In the genomic region with DNA sequence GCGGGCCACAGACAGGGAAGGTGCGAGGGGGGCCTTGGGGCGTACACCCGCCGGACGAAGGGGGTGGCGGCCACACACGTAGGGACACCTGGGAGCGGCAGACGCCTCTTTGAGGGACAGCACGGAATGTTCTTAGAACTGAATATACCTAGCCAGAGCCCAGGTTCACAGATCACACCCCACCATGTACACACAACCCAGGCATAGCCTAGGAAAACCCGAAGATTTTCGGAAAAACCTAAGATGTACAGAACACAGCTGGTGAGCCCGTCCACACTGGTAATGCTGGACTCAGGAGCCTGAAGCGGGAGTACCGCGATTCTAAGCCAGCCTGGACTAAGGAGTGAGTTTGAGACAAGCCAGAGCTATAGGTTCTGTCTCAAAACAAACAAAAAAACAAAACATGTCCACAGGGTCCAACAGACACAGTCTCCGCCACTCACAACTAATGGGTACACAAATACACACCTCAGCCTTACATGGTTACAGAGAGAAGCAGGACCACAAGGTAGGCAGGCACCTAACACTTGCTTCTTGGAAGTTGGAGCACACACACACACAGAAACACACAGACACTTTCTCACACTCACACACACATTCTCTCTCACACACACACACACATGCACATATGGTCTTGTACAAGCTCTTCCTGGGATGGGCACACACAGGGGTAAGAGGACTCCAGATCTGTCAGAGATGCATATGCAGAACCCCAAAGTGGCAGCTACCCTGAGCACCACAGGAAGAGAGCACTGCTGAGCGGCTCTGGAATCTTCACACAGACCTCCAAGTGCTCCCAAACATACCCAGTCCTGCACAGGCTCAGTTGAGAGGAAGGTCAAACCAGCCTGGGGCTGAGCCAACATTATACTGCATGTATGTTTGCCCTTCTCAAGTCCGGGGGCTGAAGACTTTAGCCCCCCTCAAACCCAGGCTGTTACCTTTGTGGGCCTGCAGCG, we compare ENCODE assay signal across 8 mouse cellular contexts. TPM values are rescaled to one million over a fixed set of nuclear protein-coding genes. Genes with fewer than 3 reads are reported as not detected.
DNase-seq lines count a peak whose midpoint lies in the region; ATAC-seq lines count a peak whose summit lies in the region.
"Had no signal": no experiment of that assay in that cellular context is flagged by ENCODE, and none has a peak within 500 bp of the region (broad histone marks: within the 10 kb centered on the region; RNA-seq: fewer than 3 reads in every experiment).

No protein-coding gene starts in this region.

- peak; percentile 0; the same call in 1 of the 2 replicates for ATAC-seq in lung, embryonic 15.5 days (ENCODE audit: borderline replicate concordance, extremely low read depth, low FRiP score, low TSS enrichment)
- no peak for ATAC-seq in embryonic facial prominence, embryonic 14.5 days (ENCODE audit: low read depth)
- peak; percentile 15 for ATAC-seq in intestine, embryonic 15.5 days
- ATAC-seq in neural tube, embryonic 13.5 days (ENCODE audit: low read depth): peak; percentile 9; the same call in 1 of the 2 replicates

- H3K27me3 ChIP-seq in lung, embryonic 15.5 days: no peaks in the 10 kb centered on the region
- H3K27me3 ChIP-seq in embryonic facial prominence, embryonic 14.5 days (replicated peaks; ENCODE audit: control insufficient read depth, insufficient read depth, low read length): no peaks in the 10 kb centered on the region
- H3K27me3 ChIP-seq in intestine, embryonic 15.5 days (replicated peaks): no peaks in the 10 kb centered on the region
- H3K27me3 ChIP-seq in neural tube, embryonic 13.5 days: 0 out of 2 replicates have a peak, but pooled peaks cover 8% of the 10 kb centered on the region

- H3K9me3 ChIP-seq in lung, embryonic 15.5 days: no peaks in the 10 kb centered on the region
- no peaks in the 10 kb centered on the region for H3K9me3 ChIP-seq in embryonic facial prominence, embryonic 14.5 days (ENCODE audit: control insufficient read depth, low read length)
- no peaks in the 10 kb centered on the region for H3K9me3 ChIP-seq in intestine, embryonic 15.5 days
- H3K9me3 ChIP-seq in neural tube, embryonic 13.5 days: no peaks in the 10 kb centered on the region

- peak overlapping the region; percentile 87 for H3K27ac ChIP-seq in lung, embryonic 15.5 days
- peak overlapping the region; percentile 94 for H3K27ac ChIP-seq in embryonic facial prominence, embryonic 14.5 days (replicated peaks; ENCODE audit: low read depth, low read length)
- H3K27ac ChIP-seq in intestine, embryonic 15.5 days: peak overlapping the region; percentile 76
- H3K27ac ChIP-seq in neural tube, embryonic 13.5 days (replicated peaks): peak overlapping the region; percentile 97

- H3K36me3 ChIP-seq in lung, embryonic 15.5 days: no peaks in the 10 kb centered on the region
- H3K36me3 ChIP-seq in embryonic facial prominence, embryonic 14.5 days (ENCODE audit: control insufficient read depth, insufficient read depth, low read length): no peaks in the 10 kb centered on the region
- H3K36me3 ChIP-seq in intestine, embryonic 15.5 days: no peaks in the 10 kb centered on the region
- H3K36me3 ChIP-seq in neural tube, embryonic 13.5 days: no peaks in the 10 kb centered on the region

- DNase-seq in lung, postnatal 4 days: no peak
- no peak for DNase-seq in embryonic facial prominence, embryonic 14.5 days (ENCODE audit: low spot score)
- no peak for DNase-seq in layer of hippocampus, postnatal 10 days (ENCODE audit: low spot score in 2 of 2)
- DNase-seq in adrenal gland, postnatal 25 days: no peak

- H3K4me2 ChIP-seq in lung, embryonic 15.5 days: peak overlapping the region; percentile 88
- peak overlapping the region; percentile 90 for H3K4me2 ChIP-seq in embryonic facial prominence, embryonic 14.5 days (ENCODE audit: low read depth, low read length)
- H3K4me2 ChIP-seq in intestine, embryonic 15.5 days (replicated peaks): peak overlapping the region; percentile 93
- peak overlapping the region; percentile 79 for H3K4me2 ChIP-seq in neural tube, embryonic 13.5 days

- H3K9ac ChIP-seq in lung, embryonic 15.5 days: peak overlapping the region; percentile 91
- peak overlapping the region; percentile 98 for H3K9ac ChIP-seq in embryonic facial prominence, embryonic 14.5 days (ENCODE audit: low read depth, low read length)
- peak overlapping the region; percentile 87 for H3K9ac ChIP-seq in intestine, embryonic 15.5 days
- peak overlapping the region; percentile 99 for H3K9ac ChIP-seq in neural tube, embryonic 13.5 days

- H3K4me3 ChIP-seq in lung, embryonic 15.5 days: peak overlapping the region; percentile 87
- H3K4me3 ChIP-seq in embryonic facial prominence, embryonic 14.5 days (ENCODE audit: low read depth, low read length): peak overlapping the region; percentile 88
- peak overlapping the region; percentile 80 for H3K4me3 ChIP-seq in intestine, embryonic 15.5 days (replicated peaks)
- peak overlapping the region; percentile 81 for H3K4me3 ChIP-seq in neural tube, embryonic 13.5 days

- whole genome bisulfite sequencing in lung, embryonic 15.5 days: 12% methylated on average over 21 of the region's 21 CpGs
- 17% methylated on average over 18 of the region's 21 CpGs for WGBS in embryonic facial prominence, embryonic 14.5 days
- WGBS in intestine, embryonic 15.5 days: 14% methylated on average over 21 of the region's 21 CpGs
- WGBS in neural tube, embryonic 13.5 days: 20% methylated on average over 21 of the region's 21 CpGs

- peaks cover 67% of the 10 kb centered on the region for H3K4me1 ChIP-seq in lung, embryonic 15.5 days
- H3K4me1 ChIP-seq in embryonic facial prominence, embryonic 14.5 days (ENCODE audit: control insufficient read depth, insufficient read depth, low read length): peaks cover 45% of the 10 kb centered on the region
- H3K4me1 ChIP-seq in intestine, embryonic 15.5 days (replicated peaks): peaks cover 34% of the 10 kb centered on the region
- H3K4me1 ChIP-seq in neural tube, embryonic 13.5 days (replicated peaks): peaks cover 57% of the 10 kb centered on the region

RNA-seq across cellular contexts. Expression of gene Nanos3, which starts 0.7 kb away (rescaled TPM):
- 2.7 and 3.2 TPM in 2 replicates for polyA plus RNA-seq in lung, embryonic 15.5 days (2015; fragmentation: Nextera tagmentation; extraction: Ambion mirVana)
- polyA plus RNA-seq in embryonic facial prominence, embryonic 14.5 days (2014; fragmentation: Nextera tagmentation; extraction: Ambion mirVana): 3.0 and 4.5 TPM in 2 replicates
- 2.5 and 2.9 TPM in 2 replicates for polyA plus RNA-seq in intestine, embryonic 15.5 days (2015; fragmentation: Nextera tagmentation; extraction: Ambion mirVana)
- polyA plus RNA-seq in neural tube, embryonic 13.5 days (2015; fragmentation: Nextera tagmentation; extraction: Ambion mirVana): 6.1 and 10.1 TPM in 2 replicates
- total RNA-seq in layer of hippocampus, postnatal 10 days (2021): 1 to 10 TPM; 7.8 to 8.4 TPM
- total RNA-seq in adrenal gland, postnatal 25 days (2021): 1.3 TPM in 1 of 2 replicates, not detected in the other
- total RNA-seq: common myeloid progenitor, adult 5-6 weeks had no signal

RNA-seq across cellular contexts. Expression of gene 4930432K21Rik, which starts 36.5 kb away (rescaled TPM):
- 1.7 TPM in 2 replicates for polyA plus RNA-seq in lung, embryonic 15.5 days (2015; fragmentation: Nextera tagmentation; extraction: Ambion mirVana)
- 0.77 and 1.0 TPM in 2 replicates for polyA plus RNA-seq in embryonic facial prominence, embryonic 14.5 days (2014; fragmentation: Nextera tagmentation; extraction: Ambion mirVana)
- 0.65 and 0.93 TPM in 2 replicates for polyA plus RNA-seq in intestine, embryonic 15.5 days (2015; fragmentation: Nextera tagmentation; extraction: Ambion mirVana)
- polyA plus RNA-seq in neural tube, embryonic 13.5 days (2015; fragmentation: Nextera tagmentation; extraction: Ambion mirVana): 1.4 and 1.6 TPM in 2 replicates
- 1 to 10 TPM; 1.5 to 1.7 TPM for total RNA-seq in layer of hippocampus, postnatal 10 days (2021)
- 0.73 and 1.4 TPM in 2 replicates for total RNA-seq in adrenal gland, postnatal 25 days (2021)

RNA-seq across cellular contexts. Expression of gene Cc2d1a, which starts 36.6 kb away (rescaled TPM):
- polyA plus RNA-seq in lung, embryonic 15.5 days (2015; fragmentation: Nextera tagmentation; extraction: Ambion mirVana): 23.1 and 23.4 TPM in 2 replicates
- polyA plus RNA-seq in embryonic facial prominence, embryonic 14.5 days (2014; fragmentation: Nextera tagmentation; extraction: Ambion mirVana): 20.2 and 21.3 TPM in 2 replicates
- 20.7 and 21.7 TPM in 2 replicates for polyA plus RNA-seq in intestine, embryonic 15.5 days (2015; fragmentation: Nextera tagmentation; extraction: Ambion mirVana)
- polyA plus RNA-seq in neural tube, embryonic 13.5 days (2015; fragmentation: Nextera tagmentation; extraction: Ambion mirVana): 24.3 and 25.6 TPM in 2 replicates
- 10 to 100 TPM; 59.8 to 68.1 TPM for total RNA-seq in layer of hippocampus, postnatal 10 days (2021)
- 31.4 and 34.9 TPM in 2 replicates for total RNA-seq in adrenal gland, postnatal 25 days (2021)

RNA-seq across cellular contexts. Expression of gene Zswim4, which starts 52.5 kb away (rescaled TPM):
- polyA plus RNA-seq in lung, embryonic 15.5 days (2015; fragmentation: Nextera tagmentation; extraction: Ambion mirVana): 13.6 and 14.2 TPM in 2 replicates
- polyA plus RNA-seq in embryonic facial prominence, embryonic 14.5 days (2014; fragmentation: Nextera tagmentation; extraction: Ambion mirVana): 11.0 and 12.4 TPM in 2 replicates
- 9.0 TPM in 2 replicates for polyA plus RNA-seq in intestine, embryonic 15.5 days (2015; fragmentation: Nextera tagmentation; extraction: Ambion mirVana)
- 32.9 and 34.7 TPM in 2 replicates for polyA plus RNA-seq in neural tube, embryonic 13.5 days (2015; fragmentation: Nextera tagmentation; extraction: Ambion mirVana)
- 10 to 100 TPM; 18.0 to 18.3 TPM for total RNA-seq in layer of hippocampus, postnatal 10 days (2021)
- total RNA-seq in adrenal gland, postnatal 25 days (2021): 41.3 and 44.1 TPM in 2 replicates

RNA-seq across cellular contexts. Expression of gene Podnl1, which starts 58.6 kb away (rescaled TPM):
- polyA plus RNA-seq in lung, embryonic 15.5 days (2015; fragmentation: Nextera tagmentation; extraction: Ambion mirVana): 0.16 and 0.36 TPM in 2 replicates
- polyA plus RNA-seq in embryonic facial prominence, embryonic 14.5 days (2014; fragmentation: Nextera tagmentation; extraction: Ambion mirVana): 1.7 and 2.4 TPM in 2 replicates
- polyA plus RNA-seq in intestine, embryonic 15.5 days (2015; fragmentation: Nextera tagmentation; extraction: Ambion mirVana): 0.33 and 0.62 TPM in 2 replicates
- 0.36 and 0.51 TPM in 2 replicates for polyA plus RNA-seq in neural tube, embryonic 13.5 days (2015; fragmentation: Nextera tagmentation; extraction: Ambion mirVana)
- not detected for total RNA-seq in layer of hippocampus, postnatal 10 days (2021)
- total RNA-seq in adrenal gland, postnatal 25 days (2021): 0.62 and 1.0 TPM in 2 replicates
- total RNA-seq: common myeloid progenitor, adult 5-6 weeks had no signal
